Mouse (Mus musculus) midbrain, embryonic 14.5 days (tissue): ENCODE measurements around the gene Sorcs2. TPM values are rescaled to one million over a fixed set of nuclear protein-coding genes. Genes with fewer than 3 reads are reported as not detected.

ENCODE experiments used
- ATAC-seq: fragments of 200-750 bp; cut with Nextera tagmentation; 2 replicates; pipeline ENCODE4 v1.8.0; 2017; ENCODE audit warnings: moderate number of reproducible peaks, moderate library complexity; ENCODE audit not compliant: low FRiP score, low TSS enrichment
- DNase-seq: peaks from one replicate; pipeline ENCODE4 v3.0.0-alpha.2; 2015
- H3K27ac ChIP-seq: fragments of 300-500 bp; sonication (generic); replicated peaks from 2 replicates; pipeline ENCODE4 v1.5.1; 2014; ENCODE audit warnings: mild to moderate bottlenecking, low read depth, low read length, moderate library complexity
- H3K27me3 ChIP-seq: fragments of 300-500 bp; sonication (generic); 2 replicates; pipeline ENCODE4 v1.6.1; 2014; ENCODE audit warnings: low read length, control low read depth, mixed read lengths; ENCODE audit not compliant: control insufficient read depth, insufficient read depth
- H3K36me3 ChIP-seq: fragments of 300-500 bp; sonication (generic); 2 replicates; pipeline ENCODE4 v1.6.1; 2014; ENCODE audit warnings: low read length, control low read depth; ENCODE audit not compliant: control insufficient read depth, insufficient read depth
- H3K4me1 ChIP-seq: fragments of 300-500 bp; sonication (generic); 2 replicates; pipeline ENCODE4 v1.6.1; 2014; ENCODE audit warnings: mild to moderate bottlenecking, antibody characterized with exemption, low read length, control low read depth; ENCODE audit not compliant: control insufficient read depth, insufficient read depth
- H3K4me2 ChIP-seq: fragments of 300-500 bp; sonication (generic); 2 replicates; pipeline ENCODE4 v1.6.1; 2014; ENCODE audit warnings: mild to moderate bottlenecking, low read length, moderate library complexity
- H3K4me3 ChIP-seq: fragments of 300-500 bp; sonication (generic); replicated peaks from 2 replicates; pipeline ENCODE4 v1.5.1; 2014; ENCODE audit warnings: low read depth, low read length
- H3K9ac ChIP-seq: fragments of 300-500 bp; sonication (generic); replicated peaks from 2 replicates; pipeline ENCODE4 v1.6.1; 2014; ENCODE audit warnings: mild to moderate bottlenecking, low read length, moderate library complexity
- H3K9me3 ChIP-seq: fragments of 300-500 bp; sonication (generic); 2 replicates; pipeline ENCODE4 v1.6.1; 2016; ENCODE audit warnings: low read length, control low read depth, mixed read lengths; ENCODE audit not compliant: control insufficient read depth
- WGBS: fragments of 180-500 bp; shearing (Covaris S2); extraction: QIAGEN DNeasy Blood & Tissue Kit; methylation state at CpG from one replicate; pipeline ENCODE4 v1.1.7; 2014; 5-methylcytosine and 5-hydroxymethylcytosine counted together
- polyA plus RNA-seq: library from polyadenylated mRNA; unstranded; fragments of >200 nt; fragmentation: Nextera tagmentation; extraction: Ambion mirVana; gene quantifications from 2 replicates; pipeline ENCODE4 v1.2.1, GENCODE M21; 2014

Gene Sorcs2
- polyA plus RNA-seq, 1 experiment from 2014 or later = 15.1 TPM

GRCm38 (mm10) chr5:36313353-36314079 is 84.4 kb downstream of the Sorcs2 start:
- peak; percentile 68 for DNase-seq
- peak overlapping the region; percentile 34; the same call in 1 of the 2 replicates for H3K9ac ChIP-seq
- H3K4me1 ChIP-seq = peaks cover 23% of the 10 kb centered on the region
- H3K36me3 ChIP-seq = no peaks in the 10 kb centered on the region
- 0 out of 2 replicates have a peak, but pooled peaks have one; percentile 27 for ATAC-seq
- no peaks in the 10 kb centered on the region for H3K9me3 ChIP-seq
- WGBS = 27% methylated on average over 16 of the region's 16 CpGs
- no peak overlapping the region for H3K4me3 ChIP-seq
- H3K27ac ChIP-seq = no peak overlapping the region; the same call in none of the 2 replicates
- H3K4me2 ChIP-seq = no peak overlapping the region
- H3K27me3 ChIP-seq = no peaks in the 10 kb centered on the region

- Histone ChIP-seq H3K4me3 (no peak overlapping the region), H3K36me3 (no peaks in the 10 kb centered on the region), H3K27ac (no peak overlapping the region), H3K4me1 (peaks cover 23% of the 10 kb centered on the region), H3K9me3 (no peaks in the 10 kb centered on the region), H3K4me2 (no peak overlapping the region), H3K27me3 (no peaks in the 10 kb centered on the region), H3K9ac (no peak overlapping the region)
- 73% methylated on average over 6 of the region's 6 CpGs for WGBS
- ATAC-seq = no peak
- DNase-seq = no peak
Measured at GRCm38 (mm10) chr5:36312926-36313325, 85.0 kb downstream of the Sorcs2 start.

- H3K4me3 ChIP-seq = no peak overlapping the region
Measured at GRCm38 (mm10) chr5:36304299-36304980, 93.5 kb downstream of the Sorcs2 start.

GRCm38 (mm10) chr5:36301166-36301565 is 96.8 kb downstream of the Sorcs2 start:
- H3K9ac ChIP-seq = no peak overlapping the region
- H3K36me3 ChIP-seq = no peaks in the 10 kb centered on the region
- H3K27ac ChIP-seq = no peak overlapping the region
- H3K4me2 ChIP-seq = no peak overlapping the region
- H3K9me3 ChIP-seq = no peaks in the 10 kb centered on the region
- no peaks in the 10 kb centered on the region for H3K4me1 ChIP-seq
- no peak overlapping the region for H3K4me3 ChIP-seq
- 61% methylated on average over 4 of the region's 4 CpGs for WGBS
- H3K27me3 ChIP-seq = no peaks in the 10 kb centered on the region
- DNase-seq (no peak), ATAC-seq (no peak)

More at GRCm38 (mm10) chr5:36304299-36304980, 93.5 kb downstream of the Sorcs2 start:
- no peaks in the 10 kb centered on the region for H3K27me3 ChIP-seq
- no peak overlapping the region for H3K27ac ChIP-seq
- H3K36me3 ChIP-seq = no peaks in the 10 kb centered on the region
- DNase-seq = no peak
- H3K9ac ChIP-seq = no peak overlapping the region
- H3K4me1 ChIP-seq = no peaks in the 10 kb centered on the region
- no peak for ATAC-seq
- H3K4me2 ChIP-seq = no peak overlapping the region
- 79% methylated on average over 7 of the region's 7 CpGs for WGBS
- H3K9me3 ChIP-seq = no peaks in the 10 kb centered on the region

GRCm38 (mm10) chr5:36298049-36298448 is 99.9 kb downstream of the Sorcs2 start:
- H3K9ac ChIP-seq = no peak overlapping the region
- no peak overlapping the region for H3K4me3 ChIP-seq
- no peaks in the 10 kb centered on the region for H3K27me3 ChIP-seq
- no peak for ATAC-seq
- H3K9me3 ChIP-seq = no peaks in the 10 kb centered on the region
- no peak overlapping the region for H3K27ac ChIP-seq
- WGBS = 80% methylated on average over 4 of the region's 4 CpGs
- H3K4me2 ChIP-seq = no peak overlapping the region
- no peaks in the 10 kb centered on the region for H3K4me1 ChIP-seq
- no peak for DNase-seq
- H3K36me3 ChIP-seq = no peaks in the 10 kb centered on the region

- no peak overlapping the region for H3K4me2 ChIP-seq
- 77% methylated on average over 4 of the region's 4 CpGs for WGBS
- no peak for ATAC-seq
- H3K9me3 ChIP-seq = no peaks in the 10 kb centered on the region
- H3K9ac ChIP-seq = no peak overlapping the region
- DNase-seq = no peak
- no peaks in the 10 kb centered on the region for H3K27me3 ChIP-seq
- no peaks in the 10 kb centered on the region for H3K4me1 ChIP-seq
- H3K27ac ChIP-seq = no peak overlapping the region
- no peaks in the 10 kb centered on the region for H3K36me3 ChIP-seq
- no peak overlapping the region for H3K4me3 ChIP-seq
Measured at GRCm38 (mm10) chr5:36297246-36297645, 100.7 kb downstream of the Sorcs2 start.

GRCm38 (mm10) chr5:36293109-36293900 is 104.6 kb downstream of the Sorcs2 start:
- 74% methylated on average over 11 of the region's 11 CpGs for WGBS
- ATAC-seq (no peak), DNase-seq (no peak)
- no peak overlapping the region for H3K9ac ChIP-seq
- H3K27me3 ChIP-seq = no peaks in the 10 kb centered on the region
- no peak overlapping the region for H3K4me3 ChIP-seq
- H3K27ac ChIP-seq = no peak overlapping the region
- no peaks in the 10 kb centered on the region for H3K36me3 ChIP-seq
- no peaks in the 10 kb centered on the region for H3K4me1 ChIP-seq
- no peak overlapping the region for H3K4me2 ChIP-seq
- no peaks in the 10 kb centered on the region for H3K9me3 ChIP-seq

- no peak overlapping the region for H3K9ac ChIP-seq
- no peaks in the 10 kb centered on the region for H3K9me3 ChIP-seq
- H3K27ac ChIP-seq = no peak overlapping the region
- H3K27me3 ChIP-seq = no peaks in the 10 kb centered on the region
- H3K4me2 ChIP-seq = no peak overlapping the region
- DNase-seq (no peak), ATAC-seq (no peak)
- no peaks in the 10 kb centered on the region for H3K4me1 ChIP-seq
- H3K36me3 ChIP-seq = no peaks in the 10 kb centered on the region
- 88% methylated on average over 9 of the region's 9 CpGs for WGBS
- no peak overlapping the region for H3K4me3 ChIP-seq
Measured at GRCm38 (mm10) chr5:36292321-36292720, 105.6 kb downstream of the Sorcs2 start.
